Mouse (Mus musculus): ENCODE data around the gene Tmem72. TPM values are rescaled to one million over a fixed set of nuclear protein-coding genes. Genes with fewer than 3 reads are reported as not detected.

The Tmem72 gene
- polyA plus RNA-seq, 1 experiment from 2014 or later, result 0.05 TPM

DNA sequence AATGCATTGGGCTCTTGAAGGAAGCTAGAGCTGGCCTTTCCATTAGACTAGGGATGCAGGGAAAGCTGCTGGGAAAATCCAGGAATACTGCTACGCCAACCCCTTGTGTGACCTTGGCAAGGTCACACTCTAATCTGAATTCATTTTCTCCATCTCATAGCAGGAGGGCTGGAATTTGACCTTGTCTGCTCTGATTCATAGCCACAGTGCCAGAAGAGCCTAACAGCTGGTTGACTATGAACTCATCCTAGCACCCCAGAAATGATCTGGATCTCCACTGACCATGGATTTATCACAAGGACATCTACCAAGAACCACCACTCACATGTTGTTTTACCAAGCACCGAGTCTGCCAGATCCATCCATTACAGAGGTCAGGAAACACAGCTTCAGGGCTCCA lies 1.5 kb downstream of the Tmem72 start:
- Histone ChIP-seq H3K9ac (no peak overlapping the region), H3K9me3 (replicated peaks) (no peaks in the 10 kb centered on the region), H3K4me1 (replicated peaks) (no peaks in the 10 kb centered on the region), H3K27ac (replicated peaks) (no peak overlapping the region), H3K27me3 (no peaks in the 10 kb centered on the region), H3K4me2 (no peak overlapping the region), H3K4me3 (replicated peaks) (no peak overlapping the region), H3K36me3 (replicated peaks) (no peaks in the 10 kb centered on the region)
- ATAC-seq (ENCODE audit: insufficient read depth), result no peak
- 49% methylated on average over 2 of the region's 2 CpGs for WGBS (ENCODE audit: insufficient replicate concordance)

DNA sequence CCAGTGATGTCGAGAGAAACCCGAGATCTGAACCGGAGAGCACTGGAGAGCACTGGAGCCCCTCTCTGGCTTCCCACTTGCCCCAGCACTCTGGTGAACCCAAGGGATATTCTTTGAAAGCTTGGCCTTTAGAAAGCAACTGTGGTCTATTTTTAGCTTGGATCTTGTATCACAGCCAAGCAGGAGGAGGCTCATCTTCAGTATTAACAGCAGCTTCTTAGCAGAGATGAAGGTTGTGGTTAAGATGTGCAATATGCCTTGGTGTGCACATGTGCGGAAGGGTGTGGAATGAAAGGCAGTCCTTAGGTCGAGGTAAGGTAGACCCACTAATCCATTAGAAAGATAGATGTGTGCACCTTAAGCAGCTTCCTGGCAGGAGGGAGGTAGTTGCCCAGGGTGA lies 2.1 kb downstream of the Tmem72 start:
- Histone ChIP-seq H3K4me3 (replicated peaks) (no peak overlapping the region), H3K4me1 (replicated peaks) (no peaks in the 10 kb centered on the region), H3K9ac (no peak overlapping the region), H3K36me3 (replicated peaks) (no peaks in the 10 kb centered on the region), H3K4me2 (no peak overlapping the region), H3K27ac (replicated peaks) (no peak overlapping the region), H3K27me3 (no peaks in the 10 kb centered on the region), H3K9me3 (replicated peaks) (no peaks in the 10 kb centered on the region)
- 56% methylated on average over 5 of the region's 5 CpGs for WGBS (ENCODE audit: insufficient replicate concordance)
- no peak for ATAC-seq (ENCODE audit: insufficient read depth)

- ATAC-seq (ENCODE audit: insufficient read depth), result no peak
- no peaks in the 10 kb centered on the region for H3K4me1 ChIP-seq (replicated peaks)
- H3K9me3 ChIP-seq (replicated peaks), result no peaks in the 10 kb centered on the region
- H3K27me3 ChIP-seq, result no peaks in the 10 kb centered on the region
- 66% methylated on average over 3 of the region's 3 CpGs for WGBS (ENCODE audit: insufficient replicate concordance)
- H3K27ac ChIP-seq (replicated peaks), result no peak overlapping the region
- H3K4me3 ChIP-seq (replicated peaks), result no peak overlapping the region
- H3K9ac ChIP-seq, result no peak overlapping the region
- H3K4me2 ChIP-seq, result no peak overlapping the region
- no peaks in the 10 kb centered on the region for H3K36me3 ChIP-seq (replicated peaks)
These were observed 2.7 kb downstream of the Tmem72 start for GRCm38 (mm10) chr6:116713966-116714365.

DNA sequence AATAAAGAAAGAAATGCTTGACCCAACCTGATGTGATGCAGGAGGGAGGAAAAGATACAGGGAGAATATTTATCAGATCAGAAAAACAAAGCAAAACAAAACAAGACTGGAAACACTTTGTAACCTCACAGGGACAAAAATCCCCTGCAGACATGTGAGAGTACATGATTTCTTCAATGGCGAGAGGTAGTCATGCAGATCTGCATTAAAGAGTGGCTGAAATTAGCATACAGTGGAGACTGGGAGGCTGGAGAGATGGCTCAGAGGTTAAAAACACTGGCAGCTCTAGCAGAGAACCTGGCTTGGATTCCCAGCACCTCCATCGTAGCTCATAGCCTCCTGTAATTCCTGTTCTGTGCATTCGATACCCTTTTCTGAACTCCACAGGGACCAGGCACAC lies 4.2 kb downstream of the Tmem72 start:
- Histone ChIP-seq H3K9ac (no peak overlapping the region), H3K4me3 (replicated peaks) (no peak overlapping the region), H3K9me3 (replicated peaks) (no peaks in the 10 kb centered on the region), H3K4me1 (replicated peaks) (no peaks in the 10 kb centered on the region), H3K27ac (replicated peaks) (no peak overlapping the region), H3K4me2 (no peak overlapping the region), H3K27me3 (no peaks in the 10 kb centered on the region), H3K36me3 (replicated peaks) (no peaks in the 10 kb centered on the region)
- ATAC-seq (ENCODE audit: insufficient read depth), result no peak
- 63% methylated on average over 3 of the region's 3 CpGs for WGBS (ENCODE audit: insufficient replicate concordance)

- Histone ChIP-seq H3K9ac (no peak overlapping the region), H3K36me3 (replicated peaks) (no peaks in the 10 kb centered on the region), H3K4me2 (no peak overlapping the region), H3K9me3 (replicated peaks) (no peaks in the 10 kb centered on the region), H3K4me3 (replicated peaks) (no peak overlapping the region), H3K27me3 (no peaks in the 10 kb centered on the region), H3K27ac (replicated peaks) (no peak overlapping the region), H3K4me1 (replicated peaks) (no peaks in the 10 kb centered on the region)
- WGBS (ENCODE audit: insufficient replicate concordance), result 15% methylated on average over 5 of the region's 5 CpGs
- ATAC-seq (ENCODE audit: insufficient read depth), result no peak
These were observed 4.7 kb downstream of the Tmem72 start for GRCm38 (mm10) chr6:116712062-116712461.

DNA sequence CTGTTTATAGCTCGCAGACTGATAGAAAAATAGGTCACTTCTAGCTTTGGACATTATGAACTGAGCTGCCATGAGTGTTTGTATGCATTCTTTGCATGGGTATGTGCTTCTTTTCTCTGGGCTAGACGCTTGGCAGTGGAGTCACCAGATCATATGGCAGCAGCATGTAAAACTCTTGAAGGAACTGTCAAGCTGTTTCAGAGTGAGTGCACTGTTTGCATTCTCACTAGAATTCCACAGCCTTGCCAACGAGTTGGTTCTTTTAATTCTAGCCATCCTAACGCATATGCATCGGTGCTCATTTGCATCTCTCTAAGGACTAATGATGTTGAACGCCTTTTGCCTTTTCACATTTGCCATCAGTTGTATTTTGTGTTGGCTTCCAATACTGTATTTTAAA lies 12.4 kb downstream of the Tmem72 start:
- no peak overlapping the region for H3K4me3 ChIP-seq (replicated peaks)
- H3K27ac ChIP-seq (replicated peaks), result no peak overlapping the region
- no peaks in the 10 kb centered on the region for H3K4me1 ChIP-seq (replicated peaks)
- no peaks in the 10 kb centered on the region for H3K9me3 ChIP-seq (replicated peaks)
- no peaks in the 10 kb centered on the region for H3K27me3 ChIP-seq
- H3K9ac ChIP-seq, result no peak overlapping the region
- H3K4me2 ChIP-seq, result no peak overlapping the region
- H3K36me3 ChIP-seq (replicated peaks), result no peaks in the 10 kb centered on the region
- 64% methylated on average over 6 of the region's 6 CpGs for WGBS (ENCODE audit: insufficient replicate concordance)
- no peak for ATAC-seq (ENCODE audit: insufficient read depth)

DNA sequence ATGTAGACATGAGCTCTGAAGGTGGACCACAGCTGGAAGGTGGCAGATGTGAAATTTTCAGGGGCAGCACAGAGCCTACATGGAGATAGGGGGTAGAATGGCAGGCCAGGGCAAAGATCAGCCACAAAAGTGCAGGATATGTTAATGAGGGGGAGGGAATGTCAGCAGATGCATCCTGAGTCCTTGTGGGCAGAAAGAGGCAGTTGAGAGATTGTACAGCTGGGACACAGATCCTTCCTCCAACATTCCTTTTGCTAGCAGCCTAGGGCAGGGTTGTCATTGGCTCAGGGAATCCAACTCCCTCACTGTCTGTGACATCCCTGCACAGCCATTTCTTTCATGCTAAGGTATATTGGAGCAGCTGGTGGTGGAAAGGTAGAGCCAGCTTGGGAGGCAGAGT lies 15.9 kb downstream of the Tmem72 start:
- no peaks in the 10 kb centered on the region for H3K27me3 ChIP-seq
- no peak overlapping the region for H3K4me2 ChIP-seq
- no peaks in the 10 kb centered on the region for H3K4me1 ChIP-seq (replicated peaks)
- H3K27ac ChIP-seq (replicated peaks), result no peak overlapping the region
- no peaks in the 10 kb centered on the region for H3K36me3 ChIP-seq (replicated peaks)
- no peaks in the 10 kb centered on the region for H3K9me3 ChIP-seq (replicated peaks)
- no peak overlapping the region for H3K4me3 ChIP-seq (replicated peaks)
- no peak for ATAC-seq (ENCODE audit: insufficient read depth)
- H3K9ac ChIP-seq, result no peak overlapping the region

DNA sequence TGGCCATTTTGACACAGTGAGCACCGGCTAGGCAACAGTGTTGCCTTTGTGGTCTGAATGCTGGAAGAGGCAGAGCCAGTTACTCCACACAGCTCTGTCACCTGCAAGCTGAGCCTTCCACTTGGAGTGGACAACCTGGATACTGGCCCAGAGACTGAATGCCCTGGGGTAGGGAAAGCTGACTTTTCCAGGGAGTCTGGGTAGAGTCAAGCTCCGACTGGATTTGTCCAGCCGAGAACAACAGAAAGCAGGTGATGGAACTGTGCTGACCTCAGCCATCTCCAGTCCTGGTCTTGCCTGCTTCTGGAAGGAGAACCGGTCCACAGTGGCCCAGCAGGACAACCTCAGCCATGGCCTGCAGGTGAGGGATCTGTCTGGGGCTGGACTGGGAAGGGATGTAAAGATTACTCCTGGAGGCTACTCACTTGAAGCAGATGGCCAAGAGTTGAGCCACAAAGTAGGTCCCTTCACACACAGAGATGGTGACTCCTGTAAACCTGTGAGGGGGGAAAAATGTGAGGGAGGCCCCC lies 18.8 kb downstream of the Tmem72 start:
- H3K4me3 ChIP-seq (replicated peaks), result no peak overlapping the region
- no peaks in the 10 kb centered on the region for H3K9me3 ChIP-seq (replicated peaks)
- no peaks in the 10 kb centered on the region for H3K4me1 ChIP-seq (replicated peaks)
- no peak overlapping the region for H3K27ac ChIP-seq (replicated peaks)
- WGBS (ENCODE audit: insufficient replicate concordance), result 55% methylated on average over 4 of the region's 4 CpGs
- H3K27me3 ChIP-seq, result no peaks in the 10 kb centered on the region
- H3K4me2 ChIP-seq, result no peak overlapping the region
- no peak overlapping the region for H3K9ac ChIP-seq
- ATAC-seq (ENCODE audit: insufficient read depth), result no peak
- H3K36me3 ChIP-seq (replicated peaks), result no peaks in the 10 kb centered on the region

- Histone ChIP-seq H3K4me1 (replicated peaks) (no peaks in the 10 kb centered on the region), H3K27ac (replicated peaks) (no peak overlapping the region), H3K4me3 (replicated peaks) (no peak overlapping the region), H3K4me2 (no peak overlapping the region), H3K36me3 (replicated peaks) (no peaks in the 10 kb centered on the region), H3K9me3 (replicated peaks) (no peaks in the 10 kb centered on the region), H3K9ac (no peak overlapping the region), H3K27me3 (no peaks in the 10 kb centered on the region)
- ATAC-seq (ENCODE audit: insufficient read depth), result no peak
- WGBS (ENCODE audit: insufficient replicate concordance), result 28% methylated on average over 2 of the region's 2 CpGs
These were observed 19.3 kb downstream of the Tmem72 start for GRCm38 (mm10) chr6:116697413-116697812.

DNA sequence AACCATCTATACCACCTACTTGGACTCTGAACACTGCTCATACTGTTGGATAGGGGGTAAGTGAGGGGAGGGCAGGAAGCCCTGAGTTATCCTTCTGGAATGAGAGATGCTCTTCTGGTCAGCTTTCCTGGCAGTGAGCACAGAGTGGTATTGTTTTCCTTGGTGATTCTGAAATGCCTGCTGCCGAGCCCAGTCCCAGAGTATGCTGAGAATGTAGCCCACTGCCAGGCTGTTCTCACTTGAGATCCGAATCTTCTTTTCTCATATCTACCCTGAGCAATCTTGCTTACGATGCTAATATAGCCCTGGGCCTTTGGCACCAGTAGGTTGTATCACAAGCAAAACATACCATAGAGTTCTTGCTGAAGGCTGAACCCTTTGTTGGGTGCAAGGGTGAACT lies 22.4 kb downstream of the Tmem72 start:
- no peak for ATAC-seq (ENCODE audit: insufficient read depth)
- Histone ChIP-seq H3K4me2 (no peak overlapping the region), H3K36me3 (replicated peaks) (no peaks in the 10 kb centered on the region), H3K4me3 (replicated peaks) (no peak overlapping the region), H3K4me1 (replicated peaks) (no peaks in the 10 kb centered on the region), H3K27me3 (no peaks in the 10 kb centered on the region), H3K27ac (replicated peaks) (no peak overlapping the region), H3K9ac (no peak overlapping the region), H3K9me3 (replicated peaks) (no peaks in the 10 kb centered on the region)
- WGBS (ENCODE audit: insufficient replicate concordance), result 59% methylated on average over 3 of the region's 3 CpGs

DNA sequence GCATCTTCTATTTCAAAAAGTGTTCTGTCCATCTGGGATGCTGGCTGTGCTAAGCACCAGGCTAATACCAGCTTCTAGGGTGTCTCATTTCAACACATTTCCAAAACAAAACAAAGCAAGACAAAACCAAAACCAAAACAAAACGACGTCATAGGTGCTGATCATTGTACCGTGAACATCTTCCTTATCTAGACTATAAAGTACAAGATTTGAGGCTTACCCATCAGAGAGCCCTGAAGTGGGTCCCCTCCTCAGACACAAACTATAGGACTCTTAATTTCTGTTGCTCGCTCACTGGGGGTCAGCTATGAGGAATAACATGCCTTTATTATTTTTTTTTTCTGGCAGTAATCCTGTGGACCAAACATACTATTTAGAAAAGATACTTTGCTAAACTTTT lies 23.1 kb downstream of the Tmem72 start:
- H3K4me2 ChIP-seq, result no peak overlapping the region
- 61% methylated on average over 4 of the region's 4 CpGs for WGBS (ENCODE audit: insufficient replicate concordance)
- no peaks in the 10 kb centered on the region for H3K9me3 ChIP-seq (replicated peaks)
- H3K4me1 ChIP-seq (replicated peaks), result no peaks in the 10 kb centered on the region
- H3K27me3 ChIP-seq, result no peaks in the 10 kb centered on the region
- no peaks in the 10 kb centered on the region for H3K36me3 ChIP-seq (replicated peaks)
- no peak overlapping the region for H3K4me3 ChIP-seq (replicated peaks)
- H3K9ac ChIP-seq, result no peak overlapping the region
- H3K27ac ChIP-seq (replicated peaks), result no peak overlapping the region
- no peak for ATAC-seq (ENCODE audit: insufficient read depth)

DNA sequence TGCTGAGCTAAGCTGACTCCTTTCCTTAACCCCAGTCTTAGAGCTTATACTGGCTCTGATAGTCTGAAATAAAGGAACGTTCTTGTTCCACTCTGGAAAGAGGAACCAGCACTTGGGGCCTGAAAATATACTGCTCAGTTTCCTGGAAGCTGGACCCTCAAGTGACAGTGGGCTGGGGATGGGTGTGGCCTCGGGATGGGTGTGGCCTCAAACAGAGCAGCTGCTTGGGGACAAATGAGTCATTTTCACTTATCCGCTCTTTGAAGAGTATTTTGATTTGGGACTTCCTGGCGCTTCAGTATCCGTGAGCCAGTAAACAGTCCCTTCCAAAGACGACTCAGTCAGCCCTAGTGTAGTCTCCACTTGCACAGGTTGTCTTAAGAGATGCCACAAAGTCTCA lies 34.4 kb downstream of the Tmem72 start:
- Histone ChIP-seq H3K9me3 (replicated peaks) (no peaks in the 10 kb centered on the region), H3K36me3 (replicated peaks) (no peaks in the 10 kb centered on the region), H3K9ac (no peak overlapping the region), H3K4me2 (no peak overlapping the region), H3K4me1 (replicated peaks) (no peaks in the 10 kb centered on the region), H3K27ac (replicated peaks) (no peak overlapping the region), H3K27me3 (no peaks in the 10 kb centered on the region), H3K4me3 (replicated peaks) (no peak overlapping the region)
- 6% methylated on average over 6 of the region's 6 CpGs for WGBS (ENCODE audit: insufficient replicate concordance)
- ATAC-seq (ENCODE audit: insufficient read depth), result 0 out of 2 replicates have a peak, but pooled peaks have one; percentile 37

All from liver, embryonic 15.5 days (tissue).